Mouse (Mus musculus): ENCODE measurements around the gene Lrrc49. TPM values are rescaled to one million over a fixed set of nuclear protein-coding genes. Genes with fewer than 3 reads are reported as not detected.

Gene Lrrc49
- total RNA-seq, 2 experiments from 2014 or later, result 2.5 to 3.2 TPM

GRCm38 (mm10) chr9:60585206-60585605 is 102.8 kb downstream of the Lrrc49 start:
- no peak overlapping the region for H3K4me3 ChIP-seq
- no peak for TF ChIP-seq CTCF (IDR thresholded peaks at IDR 0.05)
- no peak for DNase-seq
- H3K27ac ChIP-seq, result no peak overlapping the region
- intact Hi-C loops (cut with DNase I), result no loop called here

GRCm38 (mm10) chr9:60582553-60582952 is 105.4 kb downstream of the Lrrc49 start:
- no peak for DNase-seq
- TF ChIP-seq CTCF (IDR thresholded peaks at IDR 0.05), result no peak
- H3K27ac ChIP-seq, result no peak overlapping the region
- intact Hi-C loops (cut with DNase I), result no loop called here
- no peak overlapping the region for H3K4me3 ChIP-seq

GRCm38 (mm10) chr9:60573011-60573410 is 114.9 kb downstream of the Lrrc49 start:
- DNase-seq, result no peak
- no peak overlapping the region for H3K27ac ChIP-seq
- no peak for TF ChIP-seq CTCF (IDR thresholded peaks at IDR 0.05)
- intact Hi-C loops (cut with DNase I), result no loop called here
- no peak overlapping the region for H3K4me3 ChIP-seq

GRCm38 (mm10) chr9:60571725-60572124 is 116.2 kb downstream of the Lrrc49 start:
- Histone ChIP-seq H3K27ac (no peak overlapping the region), H3K4me3 (no peak overlapping the region)
- DNase-seq, result no peak
- no peak for TF ChIP-seq CTCF (IDR thresholded peaks at IDR 0.05)
- intact Hi-C loops (cut with DNase I), result no loop called here

DNA sequence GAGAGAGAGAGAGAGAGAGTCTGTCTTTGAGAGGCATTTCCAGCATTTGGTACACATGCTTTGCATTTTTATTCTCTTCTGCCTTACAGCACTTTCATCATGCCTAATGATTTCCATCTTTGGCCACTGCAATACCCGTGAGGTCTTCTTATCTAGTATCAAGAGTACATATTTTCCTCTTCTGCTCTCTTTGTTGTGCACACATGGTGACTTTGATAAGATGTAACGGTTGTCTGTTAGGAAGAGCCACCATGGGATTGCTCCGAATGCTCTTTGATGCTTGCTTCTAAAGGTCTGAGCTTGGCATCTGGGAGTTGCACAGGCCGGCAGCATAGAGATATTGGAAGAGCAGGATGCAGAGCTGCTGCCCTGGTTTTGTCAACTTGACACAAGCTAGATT is 116.9 kb downstream of the Lrrc49 start:
- no peak for DNase-seq
- no peak for TF ChIP-seq CTCF (IDR thresholded peaks at IDR 0.05)
- H3K27ac ChIP-seq, result no peak overlapping the region
- no peak overlapping the region for H3K4me3 ChIP-seq
- intact Hi-C loops (cut with DNase I), result no loop called here

- intact Hi-C loops (cut with DNase I), result no loop called here
- no peak overlapping the region for H3K27ac ChIP-seq
- no peak overlapping the region for H3K4me3 ChIP-seq
- no peak for DNase-seq
- no peak for TF ChIP-seq CTCF (IDR thresholded peaks at IDR 0.05)
Observed at GRCm38 (mm10) chr9:60569366-60569765, 118.6 kb downstream of the Lrrc49 start.

GRCm38 (mm10) chr9:60563809-60564208 is 124.1 kb downstream of the Lrrc49 start:
- intact Hi-C loops (cut with DNase I), result no loop called here
- no peak for TF ChIP-seq CTCF (IDR thresholded peaks at IDR 0.05)
- Histone ChIP-seq H3K27ac (no peak overlapping the region), H3K4me3 (no peak overlapping the region)
- no peak for DNase-seq

GRCm38 (mm10) chr9:60562443-60563371 is 125.3 kb downstream of the Lrrc49 start:
- H3K4me3 ChIP-seq, result peak overlapping the region; percentile 40
- H3K27ac ChIP-seq, result no peak overlapping the region
- no peak for DNase-seq
- intact Hi-C loops (cut with DNase I), result no loop called here
- TF ChIP-seq CTCF (IDR thresholded peaks at IDR 0.05), result peak; percentile 14; the same call in 1 of the 2 replicates

- intact Hi-C loops (cut with DNase I), result no loop called here
- TF ChIP-seq CTCF (IDR thresholded peaks at IDR 0.05), result no peak
- Histone ChIP-seq H3K27ac (no peak overlapping the region), H3K4me3 (no peak overlapping the region)
- no peak for DNase-seq
Observed at GRCm38 (mm10) chr9:60561641-60562289, 126.2 kb downstream of the Lrrc49 start.

- DNase-seq, result no peak
- intact Hi-C loops (cut with DNase I), result no loop called here
Observed at GRCm38 (mm10) chr9:60558507-60558906, 129.5 kb downstream of the Lrrc49 start.

GRCm38 (mm10) chr9:60551238-60551637 is 136.7 kb downstream of the Lrrc49 start:
- intact Hi-C loops (cut with DNase I), result no loop called here
- no peak for TF ChIP-seq CTCF (IDR thresholded peaks at IDR 0.05)
- DNase-seq, result no peak
- Histone ChIP-seq H3K4me3 (no peak overlapping the region), H3K27ac (no peak overlapping the region)

More at GRCm38 (mm10) chr9:60558507-60558906, 129.5 kb downstream of the Lrrc49 start:
- H3K4me3 ChIP-seq, result no peak overlapping the region
- TF ChIP-seq CTCF (IDR thresholded peaks at IDR 0.05), result no peak
- no peak overlapping the region for H3K27ac ChIP-seq

- peak; percentile 64 for TF ChIP-seq CTCF (IDR thresholded peaks at IDR 0.05)
- intact Hi-C loops (cut with DNase I), result no loop called here
- no peak overlapping the region for H3K4me3 ChIP-seq
- no peak overlapping the region for H3K27ac ChIP-seq
- peak; percentile 30 for DNase-seq
Observed at GRCm38 (mm10) chr9:60548182-60548581, 139.8 kb downstream of the Lrrc49 start.

DNA sequence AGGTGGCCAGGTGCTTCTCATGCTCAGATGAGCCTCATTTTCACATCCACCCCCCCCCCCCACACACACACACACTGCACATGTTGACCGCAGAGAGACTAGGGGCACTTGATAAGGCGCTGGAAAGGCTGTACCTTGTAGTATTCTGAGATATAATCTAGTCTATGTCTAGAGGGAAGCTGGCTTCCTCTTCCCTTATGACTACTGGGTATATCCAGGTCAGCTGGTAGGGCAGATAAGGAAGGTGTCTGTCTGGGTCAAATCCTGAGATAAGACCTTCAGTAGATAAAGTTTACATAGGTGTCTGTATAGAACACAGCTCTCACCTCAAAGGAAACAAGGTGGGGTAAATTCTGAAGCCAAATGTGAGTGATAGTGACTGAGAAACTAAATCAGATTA is 141.8 kb downstream of the Lrrc49 start:
- no peak for DNase-seq
- TF ChIP-seq CTCF (IDR thresholded peaks at IDR 0.05), result no peak
- H3K4me3 ChIP-seq, result no peak overlapping the region
- no peak overlapping the region for H3K27ac ChIP-seq
- intact Hi-C loops (cut with DNase I), result no loop called here

Measured in gastrocnemius, adult 2 months (tissue).